Mouse (Mus musculus) midbrain, embryonic 12.5 days (tissue): ENCODE results near the gene Bin2. TPM values are rescaled to one million over a fixed set of nuclear protein-coding genes. Genes with fewer than 3 reads are reported as not detected.

Source experiments
- ATAC-seq: fragments of 200-750 bp; cut with Nextera tagmentation; 2 replicates; pipeline ENCODE4 v1.8.0; 2017; ENCODE audit warnings: low read depth, moderate TSS enrichment, moderate library complexity; ENCODE audit not compliant: low FRiP score
- H3K27ac ChIP-seq: fragments of 300-500 bp; sonication (generic); replicated peaks from 2 replicates; pipeline ENCODE4 v1.5.1; 2016; ENCODE audit warnings: mild to moderate bottlenecking
- H3K27me3 ChIP-seq: fragments of 300-500 bp; sonication (generic); 2 replicates; pipeline ENCODE4 v1.6.1; 2016; ENCODE audit warnings: mild to moderate bottlenecking
- H3K36me3 ChIP-seq: fragments of 300-500 bp; sonication (generic); 2 replicates; pipeline ENCODE4 v1.6.1; 2016
- H3K4me1 ChIP-seq: fragments of 300-500 bp; sonication (generic); 2 replicates; pipeline ENCODE4 v1.6.1; 2016
- H3K4me2 ChIP-seq: fragments of 300-500 bp; sonication (generic); replicated peaks from 2 replicates; pipeline ENCODE4 v1.6.1; 2016; ENCODE audit warnings: mild to moderate bottlenecking, moderate library complexity
- H3K4me3 ChIP-seq: fragments of 300-500 bp; sonication (generic); 2 replicates; pipeline ENCODE4 v1.5.1; 2016; ENCODE audit warnings: mild to moderate bottlenecking
- H3K9ac ChIP-seq: fragments of 300-500 bp; sonication (generic); replicated peaks from 2 replicates; pipeline ENCODE4 v1.6.1; 2016; ENCODE audit warnings: mild to moderate bottlenecking, moderate library complexity
- H3K9me3 ChIP-seq: fragments of 300-500 bp; sonication (generic); 2 replicates; pipeline ENCODE4 v1.6.1; 2016; ENCODE audit warnings: mild to moderate bottlenecking
- WGBS: fragments of 180-500 bp; shearing (Covaris S2); methylation state at CpG from one replicate; pipeline ENCODE4 v1.1.7; 2016; 5-methylcytosine and 5-hydroxymethylcytosine counted together
- polyA plus RNA-seq: library from polyadenylated mRNA; unstranded; fragments of >200 nt; fragmentation: Nextera tagmentation; extraction: Ambion mirVana; gene quantifications from 2 replicates; pipeline ENCODE4 v1.2.1, GENCODE M21; 2016

The Bin2 gene
- polyA plus RNA-seq, 1 experiment from 2014 or later, result 3.4 TPM

DNA sequence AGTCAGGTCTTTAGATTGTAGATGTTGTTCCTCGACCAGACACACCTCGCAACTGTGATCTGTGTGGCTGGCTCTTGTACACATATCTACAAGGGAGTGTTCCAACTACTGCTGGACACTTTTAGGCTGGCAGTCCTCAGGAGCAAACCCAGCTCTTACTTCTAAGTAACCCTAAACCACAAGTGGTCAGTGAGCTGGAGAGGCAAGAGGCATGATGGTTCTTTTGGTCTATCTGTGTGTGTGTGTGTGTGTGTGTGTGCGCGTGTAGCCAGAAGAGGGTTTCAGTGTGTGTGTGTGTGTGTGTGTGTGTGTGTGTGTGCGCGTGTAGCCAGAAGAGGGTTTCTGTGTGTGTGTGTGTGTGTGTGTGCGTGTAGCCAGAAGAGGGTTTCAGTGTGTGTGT lies 26.9 kb downstream of the Bin2 start:
- H3K4me1 ChIP-seq, result no peaks in the 10 kb centered on the region
- no peaks in the 10 kb centered on the region for H3K36me3 ChIP-seq
- no peak overlapping the region for H3K4me3 ChIP-seq
- H3K4me2 ChIP-seq, result no peak overlapping the region
- H3K27me3 ChIP-seq, result peaks cover 27% of the 10 kb centered on the region
- no peaks in the 10 kb centered on the region for H3K9me3 ChIP-seq
- no peak overlapping the region for H3K9ac ChIP-seq
- H3K27ac ChIP-seq, result no peak overlapping the region
- no peak for ATAC-seq
- WGBS, result 95% methylated on average over 7 of the region's 7 CpGs

DNA sequence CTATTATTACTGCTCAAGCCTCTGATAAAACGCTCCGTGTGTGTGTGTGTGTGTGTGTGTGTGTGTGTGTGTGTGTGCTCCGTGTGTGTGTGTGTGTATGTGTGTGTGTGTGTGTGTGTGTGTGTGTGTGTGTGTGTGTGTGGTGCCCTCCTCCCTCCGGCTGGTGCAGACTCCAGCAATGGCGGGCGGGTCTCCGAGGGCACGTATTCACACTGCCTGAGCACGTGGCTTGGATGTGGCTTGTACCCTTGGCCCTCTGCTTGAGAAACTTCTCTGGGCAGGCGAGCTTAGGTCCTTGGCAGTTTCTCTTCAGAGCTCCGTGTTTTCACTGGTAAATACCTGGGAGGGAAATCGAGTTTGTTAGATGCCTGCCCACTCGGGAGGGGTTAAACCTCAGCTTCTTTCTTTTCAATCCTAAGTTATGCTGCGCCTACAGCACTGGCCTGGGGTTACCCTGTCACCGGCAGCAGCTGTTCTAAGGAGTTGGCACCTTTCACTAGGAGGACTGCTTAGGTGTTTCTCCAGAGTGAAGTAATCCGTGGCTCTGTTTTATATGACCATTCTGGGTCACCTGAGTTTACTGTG lies 28.0 kb downstream of the Bin2 start:
- no peaks in the 10 kb centered on the region for H3K36me3 ChIP-seq
- H3K4me2 ChIP-seq, result no peak overlapping the region
- H3K27me3 ChIP-seq, result peaks cover 38% of the 10 kb centered on the region
- no peak for ATAC-seq
- 0 out of 2 replicates have a peak overlapping the region, but pooled peaks have one; percentile 30 for H3K27ac ChIP-seq
- H3K9ac ChIP-seq, result no peak overlapping the region
- no peaks in the 10 kb centered on the region for H3K9me3 ChIP-seq
- WGBS, result 72% methylated on average over 11 of the region's 16 CpGs
- peaks cover 11% of the 10 kb centered on the region for H3K4me1 ChIP-seq
- H3K4me3 ChIP-seq, result no peak overlapping the region

DNA sequence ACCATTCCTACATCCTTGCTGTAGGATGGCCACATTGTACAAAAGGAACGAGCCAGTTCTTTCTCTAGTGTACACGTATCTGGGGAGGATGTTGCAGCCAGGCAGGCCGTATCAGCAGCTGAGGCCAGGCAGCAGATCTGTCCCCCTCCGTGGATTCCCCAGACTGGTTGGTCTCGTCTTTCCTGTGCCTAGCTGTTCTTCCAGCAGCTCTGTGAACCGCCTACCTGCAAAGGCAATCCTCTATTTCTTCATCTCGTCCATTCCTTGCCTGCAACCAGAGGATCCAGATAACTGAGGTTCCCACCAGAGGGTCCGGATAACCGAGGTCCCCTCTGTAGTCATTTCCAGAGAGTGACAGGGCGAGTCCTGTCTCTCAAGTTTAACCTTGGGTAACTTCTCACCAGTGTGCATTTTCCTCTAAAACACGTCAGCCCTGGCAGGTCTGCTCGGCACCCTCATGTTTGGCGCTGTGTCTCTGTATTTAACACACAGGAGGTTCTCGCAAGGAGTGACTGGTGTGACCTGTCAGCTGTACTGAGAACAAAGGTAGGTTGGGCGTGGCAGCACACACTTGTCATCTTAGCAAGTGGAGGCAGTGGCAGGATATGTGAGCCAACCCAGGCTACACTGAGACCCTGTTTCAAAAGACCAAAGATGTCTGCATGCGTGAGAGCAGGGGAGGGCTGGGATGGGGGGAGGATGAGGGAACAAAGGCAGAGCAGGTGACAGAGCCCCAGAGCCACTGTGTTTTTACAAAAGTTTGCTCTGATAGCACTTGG lies 29.2 kb downstream of the Bin2 start:
- Histone ChIP-seq H3K27me3 (peaks cover 49% of the 10 kb centered on the region), H3K4me2 (no peak overlapping the region), H3K9ac (no peak overlapping the region), H3K4me3 (no peak overlapping the region), H3K4me1 (peaks cover 13% of the 10 kb centered on the region), H3K9me3 (no peaks in the 10 kb centered on the region), H3K36me3 (no peaks in the 10 kb centered on the region), H3K27ac (no peak overlapping the region)
- no peak for ATAC-seq
- WGBS, result 78% methylated on average over 16 of the region's 16 CpGs

DNA sequence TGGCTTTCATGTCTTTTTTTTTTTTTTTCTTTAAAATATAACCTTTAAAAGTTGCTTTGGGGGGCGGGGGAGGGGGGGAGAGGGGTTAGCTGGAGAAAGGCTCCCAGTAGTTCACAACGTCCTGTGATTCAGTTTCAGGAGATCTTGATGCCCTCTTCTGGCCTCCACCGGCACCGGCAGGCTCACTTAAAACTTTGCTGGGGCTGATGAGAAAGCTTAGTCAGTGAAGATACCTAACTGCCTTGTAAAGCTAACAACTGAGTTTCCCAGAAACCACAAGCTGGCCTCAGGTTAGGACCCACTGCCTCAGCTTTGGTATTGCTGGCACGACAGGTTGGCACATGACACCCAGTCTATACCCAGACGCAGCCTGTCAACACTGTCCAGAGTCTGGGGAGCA lies 31.7 kb downstream of the Bin2 start:
- Histone ChIP-seq H3K4me2 (no peak overlapping the region), H3K27me3 (peaks cover 72% of the 10 kb centered on the region), H3K9me3 (no peaks in the 10 kb centered on the region), H3K4me1 (peaks cover 13% of the 10 kb centered on the region), H3K36me3 (no peaks in the 10 kb centered on the region), H3K9ac (no peak overlapping the region), H3K27ac (no peak overlapping the region), H3K4me3 (no peak overlapping the region)
- no peak for ATAC-seq
- WGBS, result 20% methylated on average over 6 of the region's 6 CpGs

DNA sequence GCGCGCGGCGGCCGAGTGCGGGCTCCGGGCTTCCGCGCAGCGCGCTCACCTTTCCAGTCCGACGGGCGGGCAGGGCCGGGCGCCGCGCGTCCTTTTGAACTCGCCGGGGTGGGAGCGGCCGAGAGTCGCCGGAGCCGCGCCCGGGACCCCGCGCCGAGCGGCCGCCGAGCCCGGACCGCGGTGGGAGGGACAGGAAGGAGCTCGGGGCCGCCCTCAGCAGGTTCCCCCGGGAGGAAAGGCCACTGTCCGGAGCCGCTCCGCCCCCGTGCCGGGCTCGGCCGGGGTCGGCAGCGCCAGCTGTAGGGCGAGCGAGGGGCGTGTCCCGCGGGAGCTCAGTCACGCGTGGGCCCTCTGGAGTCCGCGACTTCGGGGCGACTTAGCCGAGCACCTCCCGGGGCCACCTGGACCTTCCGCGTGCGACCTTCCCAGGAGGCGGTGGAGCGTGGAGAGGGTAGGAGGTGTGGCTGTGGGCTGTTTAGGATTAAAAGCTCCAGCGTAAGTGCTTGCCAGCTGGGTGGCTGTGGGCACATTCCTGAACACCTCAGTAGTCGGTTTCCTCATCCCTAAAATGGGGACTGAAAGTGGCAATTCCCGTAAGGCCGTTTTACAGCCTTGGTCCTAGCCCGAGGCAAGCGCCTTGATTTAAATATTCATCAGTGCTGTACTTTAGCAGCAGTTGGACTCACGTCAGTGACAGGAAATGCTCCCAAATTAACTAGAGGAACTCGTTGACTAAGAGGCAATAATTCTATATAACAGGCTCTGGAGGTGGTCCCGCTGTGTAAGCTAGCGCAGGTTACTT lies 32.5 kb downstream of the Bin2 start, which contains the start of gene Smagp:
TSS of gene Smagp (minus strand) at position 241 of the 802 bp plus-strand sequence.
- H3K27ac ChIP-seq, result no peak within 1 kb of the TSS
- ATAC-seq, result no peak
- WGBS, result under 1% methylated on average over 76 of the region's 77 CpGs

DNA sequence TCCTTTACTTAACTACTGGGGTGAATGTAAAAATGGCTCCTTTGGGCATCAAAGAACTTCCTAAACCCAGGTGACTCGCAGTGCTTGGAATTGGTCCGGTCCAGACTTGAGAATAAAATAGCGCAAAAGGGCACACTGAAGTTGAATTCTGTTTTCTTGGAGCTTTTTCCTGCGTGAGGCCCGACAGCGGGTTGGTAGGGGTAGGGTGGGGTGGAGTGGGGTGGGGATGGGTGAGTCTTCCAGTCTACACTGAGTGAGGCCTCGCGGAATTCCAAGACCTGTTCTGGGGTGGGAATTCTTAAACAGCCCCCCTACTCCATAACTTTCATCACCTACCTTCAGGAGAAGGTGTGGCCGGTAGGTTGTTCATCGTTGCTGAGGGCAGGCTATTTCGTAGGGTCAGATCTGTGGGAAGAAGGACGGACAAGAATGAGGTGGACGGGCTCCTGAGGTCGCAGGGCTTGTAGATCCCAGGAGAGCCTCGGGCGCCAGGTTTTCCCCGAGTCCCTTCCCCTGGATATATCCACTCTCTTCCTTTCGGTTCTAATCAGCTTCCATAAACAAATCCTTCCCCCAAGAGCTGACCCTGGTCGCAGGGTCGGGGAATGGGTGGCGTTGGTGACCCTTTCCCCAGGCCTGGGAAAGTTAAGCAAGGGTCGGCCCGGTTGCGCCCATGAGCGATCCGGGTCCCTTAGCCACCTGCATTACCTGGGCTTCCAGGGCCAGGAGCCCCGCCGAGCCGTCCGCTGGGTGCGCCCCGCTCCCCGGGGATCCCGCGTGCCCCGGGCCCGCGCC lies 33.3 kb downstream of the Bin2 start:
- 5% methylated on average over 38 of the region's 38 CpGs for WGBS
- Histone ChIP-seq H3K4me2 (peak overlapping the region; percentile 75), H3K9ac (no peak overlapping the region; the same call in 1 of the 2 replicates), H3K27ac (no peak overlapping the region), H3K4me3 (peak overlapping the region; percentile 48), H3K9me3 (no peaks in the 10 kb centered on the region), H3K36me3 (no peaks in the 10 kb centered on the region), H3K27me3 (peaks cover 82% of the 10 kb centered on the region), H3K4me1 (peaks cover 13% of the 10 kb centered on the region)
- ATAC-seq, result no peak

More for the DNA sequence above, 32.5 kb downstream of the Bin2 start, which contains the start of gene Smagp:
- peak within 1 kb of the TSS; percentile 48 for H3K4me3 ChIP-seq
- no peaks in the 10 kb centered on the region for H3K9me3 ChIP-seq
- H3K4me2 ChIP-seq, result peak within 1 kb of the TSS; percentile 75
- no peaks in the 10 kb centered on the region for H3K36me3 ChIP-seq
- H3K4me1 ChIP-seq, result peaks cover 13% of the 10 kb centered on the region
- peaks cover 78% of the 10 kb centered on the region for H3K27me3 ChIP-seq
- peak within 1 kb of the TSS; percentile 43; the same call in 1 of the 2 replicates for H3K9ac ChIP-seq

DNA sequence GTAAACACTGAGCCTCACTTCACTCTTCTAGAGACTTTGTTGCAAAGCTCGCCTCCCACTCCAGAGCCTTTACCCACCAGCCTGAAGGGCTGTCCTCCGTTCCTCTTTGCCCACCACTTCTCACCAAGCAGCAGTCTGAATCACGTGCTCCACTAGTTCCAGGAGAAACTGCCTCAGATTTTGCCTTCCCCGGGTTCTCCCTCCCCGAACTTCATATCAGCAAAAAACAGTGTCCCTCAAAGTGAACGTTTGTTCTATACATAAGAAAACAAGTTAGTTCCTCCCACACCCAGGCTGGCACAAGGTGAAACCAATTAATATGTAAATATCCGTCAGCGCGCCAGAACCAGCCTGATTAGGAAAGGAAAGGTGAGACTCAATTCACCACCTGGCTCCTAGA lies 34.1 kb downstream of the Bin2 start:
- no peak overlapping the region for H3K9ac ChIP-seq
- no peak for ATAC-seq
- H3K27ac ChIP-seq, result no peak overlapping the region
- H3K4me3 ChIP-seq, result no peak overlapping the region
- H3K27me3 ChIP-seq, result peaks cover 76% of the 10 kb centered on the region
- H3K4me1 ChIP-seq, result peaks cover 13% of the 10 kb centered on the region
- WGBS, result 8% methylated on average over 9 of the region's 9 CpGs
- no peaks in the 10 kb centered on the region for H3K36me3 ChIP-seq
- no peak overlapping the region for H3K4me2 ChIP-seq
- H3K9me3 ChIP-seq, result no peaks in the 10 kb centered on the region

DNA sequence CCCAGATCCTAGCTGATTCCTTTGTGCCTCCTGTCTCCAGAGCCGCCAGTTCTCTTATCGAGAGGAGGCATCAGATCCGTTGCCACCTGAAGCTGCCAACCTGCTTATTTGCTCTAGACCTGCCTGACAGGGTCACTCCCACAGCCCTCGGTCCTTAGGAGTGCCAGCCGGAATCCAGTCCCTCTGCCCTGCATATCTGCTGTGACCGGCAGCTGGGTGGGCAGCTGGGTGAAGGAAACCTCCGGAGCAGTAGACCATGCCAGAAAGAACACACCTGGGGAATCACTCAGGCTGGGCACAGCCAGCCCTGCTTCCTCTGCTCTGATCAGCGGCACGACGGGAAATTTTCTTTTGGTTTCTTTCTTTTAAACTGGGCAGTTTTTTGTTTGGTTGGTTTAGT lies 36.0 kb downstream of the Bin2 start:
- Histone ChIP-seq H3K9me3 (no peaks in the 10 kb centered on the region), H3K4me1 (peaks cover 14% of the 10 kb centered on the region), H3K9ac (no peak overlapping the region), H3K27ac (no peak overlapping the region), H3K36me3 (no peaks in the 10 kb centered on the region), H3K27me3 (peaks cover 64% of the 10 kb centered on the region), H3K4me3 (no peak overlapping the region), H3K4me2 (no peak overlapping the region)
- WGBS, result 81% methylated on average over 10 of the region's 10 CpGs
- no peak for ATAC-seq

DNA sequence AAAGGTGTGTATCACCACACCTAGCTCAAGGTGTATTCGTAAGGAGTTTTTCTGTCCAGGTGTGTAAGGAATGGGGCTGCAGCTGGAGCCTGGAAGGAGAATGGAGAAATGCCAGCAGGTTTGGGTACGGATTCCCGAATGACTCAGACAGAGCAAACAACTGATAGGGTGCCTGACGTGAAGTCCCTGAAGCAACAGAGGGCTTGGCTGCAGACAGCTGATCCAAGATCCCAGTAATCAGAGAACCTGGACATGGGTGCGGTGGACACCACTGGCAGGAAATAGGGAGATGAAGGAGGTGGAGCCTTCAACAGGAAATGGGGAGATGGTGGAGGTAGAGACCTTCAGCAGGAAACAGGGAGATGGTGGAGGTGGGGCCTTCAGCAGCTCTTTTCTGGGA lies 37.0 kb downstream of the Bin2 start:
- H3K36me3 ChIP-seq, result no peaks in the 10 kb centered on the region
- no peak for ATAC-seq
- H3K9ac ChIP-seq, result no peak overlapping the region
- H3K27me3 ChIP-seq, result peaks cover 54% of the 10 kb centered on the region
- peaks cover 22% of the 10 kb centered on the region for H3K4me1 ChIP-seq
- H3K4me3 ChIP-seq, result no peak overlapping the region
- H3K27ac ChIP-seq, result no peak overlapping the region
- 88% methylated on average over 5 of the region's 5 CpGs for WGBS
- no peak overlapping the region for H3K4me2 ChIP-seq
- H3K9me3 ChIP-seq, result no peaks in the 10 kb centered on the region

DNA sequence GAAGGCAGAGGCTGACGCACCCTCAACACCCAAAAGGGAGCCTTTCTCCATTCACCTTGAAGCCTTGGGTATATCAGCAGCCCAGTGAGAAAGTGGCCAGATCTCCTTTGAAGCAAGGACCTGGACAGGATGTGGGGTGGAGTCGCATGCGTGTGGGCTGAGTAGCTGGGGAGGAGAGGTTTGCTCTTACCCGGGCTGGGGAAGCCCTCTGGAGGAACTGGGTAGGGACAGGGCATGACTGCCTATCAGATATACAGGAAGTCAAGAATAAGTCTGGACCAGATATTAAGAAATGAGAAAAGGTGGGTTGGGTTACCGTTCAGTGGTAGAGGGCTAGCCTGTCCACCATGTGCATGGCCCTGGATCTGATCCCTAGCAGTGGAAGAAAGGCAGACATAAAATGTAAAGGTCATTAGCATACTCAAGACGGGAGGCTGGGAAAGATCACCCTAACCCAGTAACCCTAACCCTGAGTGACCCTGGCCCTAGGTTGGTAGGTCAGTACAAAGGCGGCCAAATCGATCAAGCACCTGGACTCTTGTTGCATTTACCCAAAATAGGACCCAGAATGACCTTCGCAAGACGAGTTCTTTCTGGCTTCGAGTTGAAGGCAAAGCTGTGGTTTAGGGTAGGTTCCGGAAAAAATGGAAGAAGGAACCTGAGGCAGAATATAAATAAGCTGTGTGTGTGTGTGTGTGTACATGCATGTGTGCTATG lies 37.7 kb downstream of the Bin2 start:
- no peak overlapping the region for H3K9ac ChIP-seq
- H3K4me2 ChIP-seq, result no peak overlapping the region
- no peak overlapping the region for H3K4me3 ChIP-seq
- H3K27ac ChIP-seq, result no peak overlapping the region
- H3K4me1 ChIP-seq, result peaks cover 15% of the 10 kb centered on the region
- WGBS, result 89% methylated on average over 12 of the region's 12 CpGs
- H3K9me3 ChIP-seq, result no peaks in the 10 kb centered on the region
- no peak for ATAC-seq
- no peaks in the 10 kb centered on the region for H3K36me3 ChIP-seq
- peaks cover 47% of the 10 kb centered on the region for H3K27me3 ChIP-seq

DNA sequence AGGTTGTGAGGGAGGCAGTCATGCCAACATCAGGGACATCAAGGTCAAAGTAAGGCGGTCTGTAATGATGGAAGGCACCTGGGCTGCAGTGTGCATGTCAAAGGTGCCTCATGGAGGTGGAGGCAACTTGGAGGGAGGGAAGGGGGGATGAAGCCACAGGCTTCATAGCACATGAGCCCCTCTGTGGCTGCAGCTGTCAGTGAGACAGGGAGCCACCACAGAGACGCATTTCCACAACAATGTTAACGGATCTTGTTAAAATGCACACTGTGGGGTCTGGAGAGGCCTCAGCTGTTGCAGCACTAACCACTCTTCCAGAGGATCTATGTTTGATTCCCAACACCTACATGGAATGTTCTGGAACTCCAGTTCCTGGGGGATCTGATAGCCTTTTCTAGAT lies 39.2 kb downstream of the Bin2 start:
- ATAC-seq, result no peak
- peaks cover 10% of the 10 kb centered on the region; the same call in 1 of the 2 replicates for H3K4me1 ChIP-seq
- peaks cover 32% of the 10 kb centered on the region for H3K27me3 ChIP-seq
- no peak overlapping the region for H3K4me3 ChIP-seq
- no peaks in the 10 kb centered on the region for H3K9me3 ChIP-seq
- H3K9ac ChIP-seq, result no peak overlapping the region
- 54% methylated on average over 3 of the region's 3 CpGs for WGBS
- no peak overlapping the region for H3K4me2 ChIP-seq
- no peaks in the 10 kb centered on the region for H3K36me3 ChIP-seq
- no peak overlapping the region for H3K27ac ChIP-seq
